Mouse (Mus musculus) B cell, adult 67 days (primary cell): ENCODE results near the gene Hint2. TPM values are rescaled to one million over a fixed set of nuclear protein-coding genes. Genes with fewer than 3 reads are reported as not detected.

Experiments
- total RNA-seq, 2 experiments: library from RNA; stranded (reverse); gene quantifications; 4 replicates each; pipeline ENCODE4 v1.2.4; 2023

The Hint2 gene
- 10 to 100 TPM; 21.1 to 23.2 TPM for total RNA-seq

GRCm38 (mm10) chr4:43656339-43657109, at the start of gene Hint2:
Gene Hint2, minus strand, starts transcription at chr4:43656466.

GRCm38 (mm10) chr4:43700707-43701106, 44.4 kb upstream of the Hint2 start, which contains the start of gene Olfr70:
Gene Olfr70, minus strand, starts transcription at chr4:43700807.

GRCm38 (mm10) chr4:43668782-43669427, 12.6 kb upstream of the Hint2 start, which contains the start of the genes Tmem8b and Fam221b:
Gene Tmem8b, plus strand, starts transcription at chr4:43668971.
Gene Fam221b, minus strand, starts transcription at chr4:43669145.

GRCm38 (mm10) chr4:43653161-43654015, 2.9 kb downstream of the Hint2 start, which contains the start of gene Spag8:
Gene Spag8, minus strand, starts transcription at chr4:43653594.

GRCm38 (mm10) chr4:43631046-43631955, 25.0 kb downstream of the Hint2 start, which contains the start of gene Npr2:
Gene Npr2, plus strand, starts transcription at chr4:43631935.

Other genes with a start within 250 kb of the Hint2 start
- not detected for gene Fam166b, start 227.3 kb downstream of the Hint2 start, total RNA-seq
- gene Tesk1, start 214.5 kb downstream of the Hint2 start, total RNA-seq, result 10 to 100 TPM; 71.2 to 74.1 TPM
- gene Cd72, start 201.8 kb downstream of the Hint2 start, total RNA-seq, result 100 to 1,000 TPM; 512 to 548 TPM
- gene Sit1, start 172.7 kb downstream of the Hint2 start, total RNA-seq, result 10 to 100 TPM; 10.3 to 18.2 TPM
- 10 to 100 TPM; 27.5 to 31.2 TPM for gene Ccdc107, start 163.6 kb downstream of the Hint2 start, total RNA-seq
- gene Arhgef39, start 156.8 kb downstream of the Hint2 start, total RNA-seq, result 1 to 10 TPM; 1.5 to 2.7 TPM
- under 1 TPM; 0.32 to 0.86 TPM for gene Car9, start 149.5 kb downstream of the Hint2 start, total RNA-seq
- gene Tpm2, start 132.7 kb downstream of the Hint2 start, total RNA-seq, result not detected
- gene Creb3, start 94.1 kb downstream of the Hint2 start, total RNA-seq, result 10 to 100 TPM; 68.9 to 74.4 TPM
- gene Tln1, start 93.8 kb downstream of the Hint2 start, total RNA-seq, result 100 to 1,000 TPM; 274 to 317 TPM
- 10 to 100 TPM; 55.0 to 64.4 TPM for gene Rgp1, start 77.8 kb downstream of the Hint2 start, total RNA-seq
- gene Gba2, start 77.6 kb downstream of the Hint2 start, total RNA-seq, result 10 to 100 TPM; 43.2 to 50.3 TPM
- gene Msmp, start 72.0 kb downstream of the Hint2 start, total RNA-seq, result not detected
- gene Npr2, start 24.5 kb downstream of the Hint2 start, total RNA-seq, result 1 to 10 TPM; 1.4 to 4.2 TPM
- under 1 TPM in 1 of 2 experiments, not detected in 1; 0.52 TPM for gene Spag8, start 2.9 kb downstream of the Hint2 start, total RNA-seq
- gene Tmem8b, start 12.5 kb upstream of the Hint2 start, total RNA-seq, result 1 to 10 TPM; 3.4 to 5.9 TPM
- under 1 TPM in 1 of 2 experiments, not detected in 1; 0.15 TPM for gene Fam221b, start 12.7 kb upstream of the Hint2 start, total RNA-seq
- gene Olfr70, start 44.3 kb upstream of the Hint2 start, total RNA-seq, result not detected
- not detected for gene Olfr71, start 53.8 kb upstream of the Hint2 start, total RNA-seq
- not detected for gene Hrct1, start 70.7 kb upstream of the Hint2 start, total RNA-seq
- gene Spaar, start 73.6 kb upstream of the Hint2 start, total RNA-seq, result not detected
- not detected for gene Olfr159, start 114.5 kb upstream of the Hint2 start, total RNA-seq
- not detected for gene Olfr156, start 167.4 kb upstream of the Hint2 start, total RNA-seq
- gene Olfr157, start 183.7 kb upstream of the Hint2 start, total RNA-seq, result not detected
- not detected for gene Olfr155, start 195.1 kb upstream of the Hint2 start, total RNA-seq
- gene Reck, start 219.1 kb upstream of the Hint2 start, total RNA-seq, result under 1 TPM; 0.38 to 0.56 TPM